Mouse (Mus musculus): Measurements from ENCODE around the gene Reg4. TPM values are rescaled to one million over a fixed set of nuclear protein-coding genes. Genes with fewer than 3 reads are reported as not detected.

Gene Reg4
- total and polyA plus RNA-seq, 2 experiments from 2014 or later, result 0.19 TPM; not detected in 1

GRCm38 (mm10) chr3:98280204-98280932, 58.4 kb downstream of the Reg4 start, which contains the start of gene Hmgcs2:
Hmgcs2 (plus strand) TSS chr3:98280435.
- H3K27ac ChIP-seq, result peak within 1 kb of the TSS; percentile 27
- peak within 1 kb of the TSS; percentile 8; the same call in 1 of the 2 replicates for H3K4me3 ChIP-seq (ENCODE audit: low read length)
- DNase-seq (ENCODE audit: low spot score), result peak; percentile 34
- H3K9me3 ChIP-seq (ENCODE audit: low read length), result no peaks in the 10 kb centered on the region
- WGBS, result 59% methylated on average over 14 of the region's 14 CpGs
- ATAC-seq, result peak; percentile 64
- no peak within 1 kb of the TSS for H3K9ac ChIP-seq (replicated peaks; ENCODE audit: low read length)
- no peak for TF ChIP-seq CTCF (IDR thresholded peaks at IDR 0.05; ENCODE audit: low read depth)
- no peaks in the 10 kb centered on the region for H3K36me3 ChIP-seq (ENCODE audit: insufficient read depth, low read length)
- no peaks in the 10 kb centered on the region for H3K27me3 ChIP-seq (ENCODE audit: insufficient read depth, low read length)
- H3K4me1 ChIP-seq (ENCODE audit: insufficient read depth, low read length), result no peaks in the 10 kb centered on the region
- H3K4me2 ChIP-seq (ENCODE audit: low read depth, low read length), result peak within 1 kb of the TSS; percentile 27; the same call in 1 of the 2 replicates

DNA sequence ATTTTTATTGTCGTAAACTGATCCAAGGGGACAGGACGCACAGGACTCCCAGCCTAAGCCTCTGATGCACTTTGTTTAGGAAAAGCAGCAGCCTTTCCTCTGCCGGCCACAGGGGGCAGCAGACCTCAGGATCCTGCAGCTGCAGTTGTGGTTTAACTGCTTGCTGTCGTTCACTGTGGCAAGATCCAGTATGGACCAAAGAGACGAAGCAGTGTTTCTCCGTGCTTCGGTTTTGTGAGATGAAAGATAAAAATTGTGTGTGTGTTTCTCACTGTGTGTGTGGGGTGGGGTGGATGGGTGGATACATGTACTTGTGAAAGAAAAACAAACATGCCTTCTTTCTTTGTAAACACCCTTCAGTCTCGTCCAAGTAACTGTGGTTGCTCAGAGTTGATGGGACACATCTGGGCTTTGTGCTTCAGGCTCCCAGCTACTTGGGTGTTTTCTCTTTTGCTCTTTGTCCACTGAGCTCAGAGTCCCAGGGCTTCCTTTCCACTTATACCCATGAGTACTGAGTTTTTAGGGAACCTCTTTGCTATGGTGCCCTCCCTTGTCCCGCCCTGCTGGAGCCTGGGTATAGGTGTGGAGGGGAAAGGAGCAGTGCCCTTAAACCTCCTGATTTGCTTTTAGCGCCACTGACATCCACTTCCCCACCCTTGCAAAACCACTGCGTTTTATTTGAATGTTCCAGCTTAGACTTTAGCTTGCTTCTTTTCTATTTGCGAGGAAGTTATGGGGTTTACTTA, 59.1 kb downstream of the Reg4 start:
- peak; percentile 84 for DNase-seq (ENCODE audit: low spot score)
- peak overlapping the region; percentile 27; the same call in 1 of the 2 replicates for H3K4me2 ChIP-seq (ENCODE audit: low read depth, low read length)
- WGBS, result 38% methylated on average over 12 of the region's 12 CpGs
- no peaks in the 10 kb centered on the region for H3K27me3 ChIP-seq (ENCODE audit: insufficient read depth, low read length)
- H3K4me1 ChIP-seq (ENCODE audit: insufficient read depth, low read length), result no peaks in the 10 kb centered on the region
- peak; percentile 96 for TF ChIP-seq CTCF (IDR thresholded peaks at IDR 0.05; ENCODE audit: low read depth)
- H3K4me3 ChIP-seq (ENCODE audit: low read length), result peak overlapping the region; percentile 8; the same call in 1 of the 2 replicates
- H3K27ac ChIP-seq, result no peak overlapping the region; the same call in 1 of the 2 replicates
- no peaks in the 10 kb centered on the region for H3K36me3 ChIP-seq (ENCODE audit: insufficient read depth, low read length)
- ATAC-seq, result peak; percentile 88
- H3K9ac ChIP-seq (replicated peaks; ENCODE audit: low read length), result no peak overlapping the region
- no peaks in the 10 kb centered on the region for H3K9me3 ChIP-seq (ENCODE audit: low read length)

GRCm38 (mm10) chr3:98282422-98282821, 60.5 kb downstream of the Reg4 start:
- no peaks in the 10 kb centered on the region for H3K4me1 ChIP-seq (ENCODE audit: insufficient read depth, low read length)
- TF ChIP-seq CTCF (IDR thresholded peaks at IDR 0.05; ENCODE audit: low read depth), result no peak
- H3K9ac ChIP-seq (replicated peaks; ENCODE audit: low read length), result no peak overlapping the region
- H3K27ac ChIP-seq, result no peak overlapping the region
- no peak for ATAC-seq
- no peaks in the 10 kb centered on the region for H3K27me3 ChIP-seq (ENCODE audit: insufficient read depth, low read length)
- DNase-seq (ENCODE audit: low spot score), result no peak
- H3K36me3 ChIP-seq (ENCODE audit: insufficient read depth, low read length), result no peaks in the 10 kb centered on the region
- no peaks in the 10 kb centered on the region for H3K9me3 ChIP-seq (ENCODE audit: low read length)
- H3K4me3 ChIP-seq (ENCODE audit: low read length), result no peak overlapping the region
- 92% methylated on average over 8 of the region's 8 CpGs for WGBS
- H3K4me2 ChIP-seq (ENCODE audit: low read depth, low read length), result no peak overlapping the region

- H3K4me2 ChIP-seq (ENCODE audit: low read depth, low read length), result no peak overlapping the region
- no peaks in the 10 kb centered on the region for H3K4me1 ChIP-seq (ENCODE audit: insufficient read depth, low read length)
- WGBS, result 88% methylated on average over 5 of the region's 5 CpGs
Measured at GRCm38 (mm10) chr3:98283205-98283604, 61.2 kb downstream of the Reg4 start.

More at GRCm38 (mm10) chr3:98283205-98283604, 61.2 kb downstream of the Reg4 start:
- H3K36me3 ChIP-seq (ENCODE audit: insufficient read depth, low read length), result no peaks in the 10 kb centered on the region
- H3K27ac ChIP-seq, result no peak overlapping the region
- H3K27me3 ChIP-seq (ENCODE audit: insufficient read depth, low read length), result no peaks in the 10 kb centered on the region
- ATAC-seq (no peak), DNase-seq (ENCODE audit: low spot score) (no peak)
- H3K9me3 ChIP-seq (ENCODE audit: low read length), result no peaks in the 10 kb centered on the region
- no peak overlapping the region for H3K9ac ChIP-seq (replicated peaks; ENCODE audit: low read length)
- H3K4me3 ChIP-seq (ENCODE audit: low read length), result no peak overlapping the region
- TF ChIP-seq CTCF (IDR thresholded peaks at IDR 0.05; ENCODE audit: low read depth), result no peak

Other genes starting within 250 kb of the Reg4 start
- gene Notch2, start 208.6 kb upstream of the Reg4 start, total RNA-seq (2014; rRNA removed), result 37.7 and 44.9 TPM in 2 replicates
- gene Notch2, start 208.6 kb upstream of the Reg4 start, polyA plus RNA-seq (2015; fragmentation: Nextera tagmentation; extraction: Ambion mirVana), result 9.5 and 9.9 TPM in 2 replicates
- 0.10 TPM in 1 of 2 replicates, not detected in the other for gene Adam30, start 61.5 kb upstream of the Reg4 start, total RNA-seq (2014; rRNA removed)
- not detected in 2 replicates for gene Adam30, start 61.5 kb upstream of the Reg4 start, polyA plus RNA-seq (2015; fragmentation: Nextera tagmentation; extraction: Ambion mirVana)
- 23.9 and 30.5 TPM in 2 replicates for gene Hmgcs2, start 58.3 kb downstream of the Reg4 start, total RNA-seq (2014; rRNA removed)
- gene Hmgcs2, start 58.3 kb downstream of the Reg4 start, polyA plus RNA-seq (2015; fragmentation: Nextera tagmentation; extraction: Ambion mirVana), result 40.2 and 42.2 TPM in 2 replicates
- 348 and 370 TPM in 2 replicates for gene Phgdh, start 117.8 kb downstream of the Reg4 start, total RNA-seq (2014; rRNA removed)
- gene Phgdh, start 117.8 kb downstream of the Reg4 start, polyA plus RNA-seq (2015; fragmentation: Nextera tagmentation; extraction: Ambion mirVana), result 261 and 279 TPM in 2 replicates
- gene Zfp697, start 160.3 kb downstream of the Reg4 start, total RNA-seq (2014; rRNA removed), result 29.1 and 29.6 TPM in 2 replicates
- 15.3 and 17.3 TPM in 2 replicates for gene Zfp697, start 160.3 kb downstream of the Reg4 start, polyA plus RNA-seq (2015; fragmentation: Nextera tagmentation; extraction: Ambion mirVana)
- not detected in 2 replicates for gene Gm4450, start 235.0 kb downstream of the Reg4 start, total RNA-seq (2014; rRNA removed)
- not detected in 2 replicates for gene Gm4450, start 235.0 kb downstream of the Reg4 start, polyA plus RNA-seq (2015; fragmentation: Nextera tagmentation; extraction: Ambion mirVana)